Mouse (Mus musculus): ENCODE data around the gene Mrpl51. TPM values are rescaled to one million over a fixed set of nuclear protein-coding genes. Genes with fewer than 3 reads are reported as not detected.
A peak's percentile ranks its signal among the peaks of the same experiment; 100 is the strongest.

The Mrpl51 gene
- 275 and 288 TPM in 2 replicates for polyA plus RNA-seq (2015; fragmentation: Nextera tagmentation; extraction: Ambion mirVana)

GRCm38 (mm10) chr6:125191332-125192015 lies at the start of gene Mrpl51, which contains the start of gene Ncapd2:
Gene Mrpl51 (plus strand): TSS chr6:125191801.
Gene Ncapd2 (minus strand): TSS chr6:125191701.
- H3K4me2 ChIP-seq (ENCODE audit: low read length) = peak within 1 kb of the TSS; percentile 90
- H3K36me3 ChIP-seq (ENCODE audit: insufficient read depth, low read length) = peaks cover 25% of the 10 kb centered on the region
- H3K4me3 ChIP-seq (replicated peaks; ENCODE audit: low read depth, low read length) = peak within 1 kb of the TSS; percentile 63
- peak within 1 kb of the TSS; percentile 70 for H3K9ac ChIP-seq (ENCODE audit: low read depth, low read length)
- ATAC-seq (replicated peaks; ENCODE audit: low FRiP score, low read depth) = peak; percentile 98
- H3K27me3 ChIP-seq (ENCODE audit: insufficient read depth, low read length) = no peaks in the 10 kb centered on the region
- DNase-seq (ENCODE audit: low spot score) = peak; percentile 98
- no peaks in the 10 kb centered on the region for H3K9me3 ChIP-seq (replicated peaks; ENCODE audit: low read length)
- TF ChIP-seq CTCF (IDR thresholded peaks at IDR 0.05; ENCODE audit: low read depth) = peak; percentile 46
- H3K27ac ChIP-seq = peak within 1 kb of the TSS; percentile 98
- 0 out of 2 replicates have a peak, but pooled peaks cover 6% of the 10 kb centered on the region for H3K4me1 ChIP-seq (replicated peaks; ENCODE audit: insufficient read depth, low read length)
- under 1% methylated on average over 54 of the region's 54 CpGs for WGBS

- ATAC-seq (replicated peaks; ENCODE audit: low FRiP score, low read depth) (no peak), DNase-seq (ENCODE audit: low spot score) (no peak)
- H3K36me3 ChIP-seq (ENCODE audit: insufficient read depth, low read length) = peaks cover 35% of the 10 kb centered on the region
- H3K9me3 ChIP-seq (replicated peaks; ENCODE audit: low read length) = no peaks in the 10 kb centered on the region
- WGBS = 88% methylated on average over 8 of the region's 8 CpGs
- H3K4me2 ChIP-seq (ENCODE audit: low read length) = no peak overlapping the region
- H3K27ac ChIP-seq = no peak overlapping the region
- no peak overlapping the region for H3K9ac ChIP-seq (ENCODE audit: low read depth, low read length)
- TF ChIP-seq CTCF (IDR thresholded peaks at IDR 0.05; ENCODE audit: low read depth) = no peak
- H3K27me3 ChIP-seq (ENCODE audit: insufficient read depth, low read length) = no peaks in the 10 kb centered on the region
- no peak overlapping the region for H3K4me3 ChIP-seq (replicated peaks; ENCODE audit: low read depth, low read length)
- peaks cover 20% of the 10 kb centered on the region for H3K4me1 ChIP-seq (replicated peaks; ENCODE audit: insufficient read depth, low read length)
Observed at GRCm38 (mm10) chr6:125142436-125142835, 49.2 kb upstream of the Mrpl51 start.

- no peak for DNase-seq (ENCODE audit: low spot score)
- H3K36me3 ChIP-seq (ENCODE audit: insufficient read depth, low read length) = peaks cover 32% of the 10 kb centered on the region
- WGBS = 75% methylated on average over 3 of the region's 3 CpGs
Observed at GRCm38 (mm10) chr6:125143128-125143527, 48.5 kb upstream of the Mrpl51 start.

GRCm38 (mm10) chr6:125143904-125144303 lies 47.7 kb upstream of the Mrpl51 start:
- Histone ChIP-seq H3K9me3 (replicated peaks; ENCODE audit: low read length) (no peaks in the 10 kb centered on the region), H3K4me1 (replicated peaks; ENCODE audit: insufficient read depth, low read length) (peaks cover 29% of the 10 kb centered on the region), H3K27ac (no peak overlapping the region), H3K27me3 (ENCODE audit: insufficient read depth, low read length) (no peaks in the 10 kb centered on the region), H3K36me3 (ENCODE audit: insufficient read depth, low read length) (peaks cover 26% of the 10 kb centered on the region), H3K9ac (ENCODE audit: low read depth, low read length) (no peak overlapping the region), H3K4me3 (replicated peaks; ENCODE audit: low read depth, low read length) (no peak overlapping the region), H3K4me2 (ENCODE audit: low read length) (no peak overlapping the region)
- DNase-seq (ENCODE audit: low spot score) = no peak
- no peak for ATAC-seq (replicated peaks; ENCODE audit: low FRiP score, low read depth)
- TF ChIP-seq CTCF (IDR thresholded peaks at IDR 0.05; ENCODE audit: low read depth) = no peak
- WGBS = 72% methylated on average over 9 of the region's 9 CpGs

More at GRCm38 (mm10) chr6:125143128-125143527, 48.5 kb upstream of the Mrpl51 start:
- ATAC-seq (replicated peaks; ENCODE audit: low FRiP score, low read depth) = no peak
- Histone ChIP-seq H3K4me3 (replicated peaks; ENCODE audit: low read depth, low read length) (no peak overlapping the region), H3K27me3 (ENCODE audit: insufficient read depth, low read length) (no peaks in the 10 kb centered on the region), H3K4me2 (ENCODE audit: low read length) (no peak overlapping the region), H3K4me1 (replicated peaks; ENCODE audit: insufficient read depth, low read length) (peaks cover 25% of the 10 kb centered on the region), H3K27ac (no peak overlapping the region), H3K9ac (ENCODE audit: low read depth, low read length) (no peak overlapping the region), H3K9me3 (replicated peaks; ENCODE audit: low read length) (no peaks in the 10 kb centered on the region)
- no peak for TF ChIP-seq CTCF (IDR thresholded peaks at IDR 0.05; ENCODE audit: low read depth)

GRCm38 (mm10) chr6:125145001-125145400 lies 46.6 kb upstream of the Mrpl51 start, which contains the start of gene Iffo1:
Gene Iffo1 (plus strand): TSS chr6:125145241.
- 2% methylated on average over 16 of the region's 16 CpGs for WGBS
- Histone ChIP-seq H3K9ac (ENCODE audit: low read depth, low read length) (peak within 1 kb of the TSS; percentile 68), H3K27ac (peak within 1 kb of the TSS; percentile 81), H3K4me1 (replicated peaks; ENCODE audit: insufficient read depth, low read length) (peaks cover 34% of the 10 kb centered on the region), H3K9me3 (replicated peaks; ENCODE audit: low read length) (no peaks in the 10 kb centered on the region), H3K4me2 (ENCODE audit: low read length) (peak within 1 kb of the TSS; percentile 89), H3K27me3 (ENCODE audit: insufficient read depth, low read length) (no peaks in the 10 kb centered on the region), H3K4me3 (replicated peaks; ENCODE audit: low read depth, low read length) (peak within 1 kb of the TSS; percentile 50), H3K36me3 (ENCODE audit: insufficient read depth, low read length) (peaks cover 17% of the 10 kb centered on the region)
- ATAC-seq (replicated peaks; ENCODE audit: low FRiP score, low read depth) (peak; percentile 87), DNase-seq (ENCODE audit: low spot score) (peak; percentile 98)
- peak; percentile 64 for TF ChIP-seq CTCF (IDR thresholded peaks at IDR 0.05; ENCODE audit: low read depth)

- Histone ChIP-seq H3K4me2 (ENCODE audit: low read length) (peak overlapping the region; percentile 89), H3K27me3 (ENCODE audit: insufficient read depth, low read length) (no peaks in the 10 kb centered on the region), H3K36me3 (ENCODE audit: insufficient read depth, low read length) (peaks cover 13% of the 10 kb centered on the region), H3K4me3 (replicated peaks; ENCODE audit: low read depth, low read length) (peak overlapping the region; percentile 50), H3K9ac (ENCODE audit: low read depth, low read length) (peak overlapping the region; percentile 68), H3K4me1 (replicated peaks; ENCODE audit: insufficient read depth, low read length) (peaks cover 34% of the 10 kb centered on the region), H3K9me3 (replicated peaks; ENCODE audit: low read length) (no peaks in the 10 kb centered on the region), H3K27ac (peak overlapping the region; percentile 81)
- ATAC-seq (replicated peaks; ENCODE audit: low FRiP score, low read depth) = peak; percentile 35
- DNase-seq (ENCODE audit: low spot score) = no peak
- TF ChIP-seq CTCF (IDR thresholded peaks at IDR 0.05; ENCODE audit: low read depth) = no peak
- WGBS = 3% methylated on average over 30 of the region's 35 CpGs
Observed at GRCm38 (mm10) chr6:125145479-125145951, 46.1 kb upstream of the Mrpl51 start.
